9 mouse cellular contexts compared by ENCODE assay signal in genomic region chr3:51894514-51894913, GRCm38 (mm10).
A peak's percentile ranks its signal among the peaks of the same experiment; 100 is the strongest.
DNase-seq lines count a peak whose midpoint lies in the region; ATAC-seq and TF ChIP-seq lines count a peak whose summit lies in the region.
"Had no signal": no experiment of that assay in that cellular context is flagged by ENCODE, and none has a peak within 500 bp of the region (broad histone marks: within the 10 kb centered on the region; RNA-seq: fewer than 3 reads in every experiment).

No protein-coding gene starts in this region.

- no peak overlapping the region for H3K27ac ChIP-seq in kidney, postnatal 0 days
- no peak overlapping the region for H3K27ac ChIP-seq in ES-E14 (ENCODE audit: insufficient read depth, low read depth, low read length, poor library complexity, severe bottlenecking)

- in situ Hi-C loops in ES-E14 (cut with MboI; ENCODE audit: low sequenced_read_pairs in 2 of 2, unreplicated experiment in 2 of 2): no loop called here

- H3K9ac ChIP-seq in kidney, postnatal 0 days (ENCODE audit: low read depth, low read length): no peak overlapping the region
- H3K9ac ChIP-seq in ES-E14 (ENCODE audit: insufficient read depth, low read depth, low read length, poor library complexity, severe bottlenecking): no peak overlapping the region

- no peak for ATAC-seq in kidney, postnatal 0 days (replicated peaks; ENCODE audit: low FRiP score, low read depth)
- ATAC-seq: hindbrain, embryonic 16.5 days had no signal

- TF ChIP-seq CTCF in kidney, postnatal 0 days (IDR thresholded peaks at IDR 0.05; ENCODE audit: low read depth): peak; percentile 43; the same call in 1 of the 2 replicates

- H3K27me3 ChIP-seq in kidney, postnatal 0 days (ENCODE audit: insufficient read depth, low read length): no peaks in the 10 kb centered on the region

- peaks cover 6% of the 10 kb centered on the region; the same call in 1 of the 2 replicates for H3K9me3 ChIP-seq in kidney, postnatal 0 days (replicated peaks; ENCODE audit: low read length)
- no peaks in the 10 kb centered on the region for H3K9me3 ChIP-seq in ES-E14 (ENCODE audit: control insufficient read depth, insufficient read depth, low read depth, low read length)

- H3K4me3 ChIP-seq in kidney, postnatal 0 days (replicated peaks; ENCODE audit: low read depth, low read length): no peak overlapping the region
- no peak overlapping the region for H3K4me3 ChIP-seq in ES-E14 (ENCODE audit: insufficient read depth in 1 of 2, low read depth in 1 of 2, low read length in 2 of 2, poor library complexity in 1 of 2, severe bottlenecking in 1 of 2)

- H3K4me2 ChIP-seq in kidney, postnatal 0 days (ENCODE audit: low read length): no peak overlapping the region

- DNase-seq in adrenal gland, adult 2 months: peak; percentile 36
- DNase-seq in adrenal gland, postnatal 4 days (ENCODE audit: low spot score in 2 of 2): no peak
- DNase-seq in kidney, postnatal 0 days (ENCODE audit: low spot score): no peak
- DNase-seq in kidney, postnatal 25 days: no peak
- DNase-seq in ES-E14 (ENCODE audit: low read depth, low spot score): peak; percentile 30
- peak; percentile 71 for DNase-seq in lung, postnatal 36 days
- DNase-seq in right cerebral cortex, postnatal 4 days: no peak
- no peak for DNase-seq in kidney, adult 9 months

- WGBS in kidney, postnatal 0 days: 79% methylated on average over 8 of the region's 8 CpGs

- H3K4me1 ChIP-seq in kidney, postnatal 0 days (replicated peaks; ENCODE audit: insufficient read depth, low read length): 0 out of 2 replicates have a peak, but pooled peaks cover 4% of the 10 kb centered on the region
- H3K4me1 ChIP-seq in ES-E14 (ENCODE audit: control insufficient read depth in 2 of 2, insufficient read depth in 2 of 2, low read length in 2 of 2, poor library complexity in 1 of 2): no peaks in the 10 kb centered on the region

- H3K36me3 ChIP-seq in kidney, postnatal 0 days (ENCODE audit: insufficient read depth, low read length): no peaks in the 10 kb centered on the region
- no peaks in the 10 kb centered on the region for H3K36me3 ChIP-seq in ES-E14 (ENCODE audit: control insufficient read depth, insufficient read depth, low read length, poor library complexity, severe bottlenecking)

TF ChIP-seq in ES-E14, 5 proteins besides CTCF, POLR2A, EP300 and RAD21:
- TF ChIP-seq CHD2 (IDR thresholded peaks at IDR 0.05; ENCODE audit: low read depth, low read length) (no peak), HCFC1 (IDR thresholded peaks at IDR 0.05; ENCODE audit: borderline replicate concordance, insufficient read depth, low read length) (no peak), ZNF384 (IDR thresholded peaks at IDR 0.05; ENCODE audit: low read depth, low read length) (no peak), MAFK (IDR thresholded peaks at IDR 0.05; ENCODE audit: insufficient read depth, low read depth, low read length) (no peak), ZC3H11A (IDR thresholded peaks at IDR 0.05; ENCODE audit: borderline replicate concordance, low read depth, low read length) (0 out of 2 replicates have a peak, but pooled peaks have one; percentile 19)

Comparison
In these comparisons a context has a peak if more than half of its experiments do, and no peak if none do; other contexts are left out.
1. DNase-seq: peak in adrenal gland, adult 2 months (single experiment), ES-E14 (single experiment) and lung, postnatal 36 days (single experiment); none in adrenal gland, postnatal 4 days (0 of 2), kidney, postnatal 0 days (single experiment), kidney, postnatal 25 days (0 of 2), right cerebral cortex, postnatal 4 days (single experiment) and kidney, adult 9 months (single experiment).